Mouse (Mus musculus) liver, embryonic 14.5 days (tissue): Measurements from ENCODE around the gene Disc1. TPM values are rescaled to one million over a fixed set of nuclear protein-coding genes. Genes with fewer than 3 reads are reported as not detected.

ENCODE experiments used
- ATAC-seq: fragments of 200-750 bp; cut with Nextera tagmentation; 2 replicates; pipeline ENCODE4 v1.8.0; 2017; ENCODE audit warnings: moderate number of reproducible peaks, mild to moderate bottlenecking, moderate library complexity; ENCODE audit not compliant: insufficient read depth
- DNase-seq, 3 experiments: peaks; one replicate each; pipeline ENCODE4 v3.0.0-alpha.2; 2012 to 2013; ENCODE audit warnings: low read depth in 3 of 3, low spot score in 3 of 3
- H3K27ac ChIP-seq: fragments of 300-500 bp; sonication (generic); 2 replicates; pipeline ENCODE4 v1.5.1; 2014; ENCODE audit warnings: moderate library complexity, mild to moderate bottlenecking, control low read depth, inconsistent platforms
- H3K27me3 ChIP-seq: fragments of 300-500 bp; sonication (generic); 2 replicates; pipeline ENCODE4 v1.6.1; 2014; ENCODE audit warnings: mild to moderate bottlenecking, low read length, moderate library complexity; ENCODE audit not compliant: control insufficient read depth, insufficient read depth
- H3K36me3 ChIP-seq: fragments of 300-500 bp; sonication (generic); replicated peaks from 2 replicates; pipeline ENCODE4 v1.6.1; 2014; ENCODE audit warnings: low read depth; ENCODE audit not compliant: control insufficient read depth, insufficient read depth
- H3K4me1 ChIP-seq, 2 experiments: fragments of 200-500 bp in 1 of 2; fragments of 300-500 bp in 1 of 2; sonication (generic) in 1 of 2; replicated peaks; 2 replicates each; pipeline ENCODE4 v1.6.1; 2012 to 2014; ENCODE audit warnings: antibody characterized with exemption in 1 of 2, inconsistent platforms in 1 of 2, low read length in 1 of 2; ENCODE audit not compliant: control insufficient read depth in 2 of 2, insufficient read depth in 2 of 2
- H3K4me2 ChIP-seq: fragments of 300-500 bp; sonication (generic); 2 replicates; pipeline ENCODE4 v1.6.1; 2014; ENCODE audit warnings: low read depth, mild to moderate bottlenecking, control low read depth, moderate library complexity
- H3K4me3 ChIP-seq, 2 experiments: fragments of 200-500 bp in 1 of 2; fragments of 300-500 bp in 1 of 2; sonication (generic) in 1 of 2; 2 replicates each; pipeline ENCODE4 v1.5.1; 2012 to 2014; ENCODE audit warnings: low read depth in 2 of 2, low read length in 2 of 2, mild to moderate bottlenecking in 2 of 2, control low read depth in 1 of 2, inconsistent platforms in 1 of 2, moderate library complexity in 1 of 2; ENCODE audit not compliant: insufficient read depth in 1 of 2
- H3K9ac ChIP-seq: fragments of 300-500 bp; sonication (generic); replicated peaks from 2 replicates; pipeline ENCODE4 v1.6.1; 2014; ENCODE audit warnings: mild to moderate bottlenecking, control low read depth, moderate library complexity
- H3K9me3 ChIP-seq: fragments of 300-500 bp; sonication (generic); 2 replicates; pipeline ENCODE4 v1.6.1; 2016; ENCODE audit warnings: low read length, mixed read lengths; ENCODE audit not compliant: control insufficient read depth
- CTCF ChIP-seq: IDR thresholded peaks from 2 replicates; pipeline ENCODE4 v1.5.1; 2016; ENCODE audit warnings: antibody characterized with exemption, low read depth, control low read depth
- EP300 ChIP-seq: IDR thresholded peaks from 2 replicates; pipeline ENCODE4 v1.6.1; 2016; ENCODE audit warnings: antibody characterized with exemption, low read depth
- WGBS: fragments of 180-500 bp; shearing (Covaris S2); extraction: QIAGEN DNeasy Blood & Tissue Kit; methylation state at CpG from one replicate; pipeline ENCODE4 v1.1.7; 2014; ENCODE audit not compliant: insufficient replicate concordance; 5-methylcytosine and 5-hydroxymethylcytosine counted together
- polyA plus RNA-seq, 2 experiments: library from polyadenylated mRNA; depleted of rRNA in 1 of 2; stranded (reverse) in 1 of 2; unstranded in 1 of 2; fragments of >200 nt; fragmentation: Nextera tagmentation in 1 of 2; extraction: Ambion mirVana in 1 of 2; gene quantifications; 2 replicates each; pipeline versions ENCODE4 v1.2.1 to v1.2.3; 2012 to 2014

The Disc1 gene
- polyA plus RNA-seq, 2 experiments, result 0.11 to 0.17 TPM

DNA sequence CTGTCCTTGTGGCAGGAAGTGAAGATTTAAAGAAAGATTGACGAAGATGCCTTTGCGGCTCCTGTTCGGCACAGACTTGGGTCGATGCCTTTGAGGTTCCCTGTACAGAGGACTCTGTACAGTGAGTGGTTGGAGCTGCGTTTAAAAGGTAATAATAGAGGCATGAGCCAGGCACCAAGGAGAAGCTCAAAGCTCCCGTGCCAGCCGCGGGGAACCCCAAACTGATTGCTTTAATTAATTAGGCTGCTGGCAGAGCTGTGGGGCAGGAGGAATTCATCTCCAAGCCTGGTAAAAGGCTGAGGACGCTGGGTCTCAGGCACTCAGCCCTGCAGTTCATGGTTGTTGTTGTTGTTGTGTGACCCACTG lies 130.4 kb downstream of the Disc1 start:
- no peak overlapping the region for H3K4me3 ChIP-seq
- no peak overlapping the region for H3K4me2 ChIP-seq
- ATAC-seq, result no peak
- no peak overlapping the region for H3K9ac ChIP-seq
- H3K27me3 ChIP-seq, result no peaks in the 10 kb centered on the region
- TF ChIP-seq EP300 (no peak), CTCF (no peak)
- H3K9me3 ChIP-seq, result no peaks in the 10 kb centered on the region
- no peak overlapping the region for H3K27ac ChIP-seq
- H3K4me1 ChIP-seq, result 0 out of 4 replicates have a peak, but pooled peaks cover 0 to 2% of the 10 kb centered on the region in 2 experiments
- 64% methylated on average over 9 of the region's 9 CpGs for WGBS
- DNase-seq, result no peak
- H3K36me3 ChIP-seq, result no peaks in the 10 kb centered on the region

DNA sequence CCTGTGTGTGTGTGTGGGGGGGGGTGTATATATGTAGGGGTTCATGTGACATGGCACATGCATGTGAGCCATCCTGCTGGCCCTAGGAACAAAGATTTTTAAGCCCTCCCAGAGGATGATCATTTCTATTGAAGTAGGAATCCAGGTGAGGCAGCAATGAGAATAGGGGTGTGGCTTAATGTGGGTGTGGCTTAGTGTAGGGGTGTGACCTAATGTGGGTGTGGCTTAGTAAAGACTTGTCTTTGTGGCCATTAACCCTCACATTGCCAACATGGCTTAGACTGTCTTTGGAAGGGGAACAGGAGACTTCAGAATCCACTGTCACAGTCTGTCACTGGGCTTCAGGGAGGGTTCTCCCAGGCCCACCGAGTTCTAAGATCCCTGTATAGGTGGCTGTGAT lies 130.9 kb downstream of the Disc1 start:
- WGBS, result 74% methylated on average over 1 of the region's 1 CpGs
- Histone ChIP-seq H3K27me3 (no peaks in the 10 kb centered on the region), H3K9ac (no peak overlapping the region), H3K36me3 (no peaks in the 10 kb centered on the region), H3K4me2 (no peak overlapping the region), H3K27ac (no peak overlapping the region), H3K4me1 (0 out of 4 replicates have a peak, but pooled peaks cover 0 to 2% of the 10 kb centered on the region in 2 experiments), H3K4me3 (no peak overlapping the region), H3K9me3 (no peaks in the 10 kb centered on the region)
- DNase-seq (no peak), ATAC-seq (no peak)
- TF ChIP-seq EP300 (no peak), CTCF (no peak)

DNA sequence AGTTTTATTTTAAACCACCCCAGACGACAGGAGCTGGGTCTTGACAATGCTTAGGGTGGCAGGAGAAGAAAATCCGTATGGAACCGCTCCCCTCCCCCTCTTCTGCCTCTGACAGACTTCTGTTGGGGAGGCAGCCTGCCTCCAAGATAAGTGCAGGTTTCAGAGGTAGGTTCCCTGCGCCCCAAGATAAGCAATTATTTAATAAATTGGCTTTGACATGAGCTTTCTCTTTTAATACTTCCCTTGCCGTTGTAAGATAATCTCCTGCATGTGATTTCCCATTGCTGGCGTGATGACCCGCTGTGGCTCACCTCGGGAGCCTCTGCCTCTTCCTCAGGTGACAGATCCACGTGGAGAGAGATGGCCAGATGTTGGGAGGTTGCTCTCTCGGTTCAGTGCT lies 133.0 kb downstream of the Disc1 start:
- Histone ChIP-seq H3K27me3 (no peaks in the 10 kb centered on the region), H3K4me1 (0 out of 4 replicates have a peak, but pooled peaks cover 0 to 2% of the 10 kb centered on the region in 2 experiments), H3K4me3 (no peak overlapping the region), H3K9ac (no peak overlapping the region), H3K36me3 (no peaks in the 10 kb centered on the region), H3K9me3 (no peaks in the 10 kb centered on the region), H3K4me2 (no peak overlapping the region), H3K27ac (no peak overlapping the region)
- DNase-seq, result no peak
- ATAC-seq, result no peak
- WGBS, result 15% methylated on average over 10 of the region's 10 CpGs
- TF ChIP-seq CTCF (no peak), EP300 (no peak)

DNA sequence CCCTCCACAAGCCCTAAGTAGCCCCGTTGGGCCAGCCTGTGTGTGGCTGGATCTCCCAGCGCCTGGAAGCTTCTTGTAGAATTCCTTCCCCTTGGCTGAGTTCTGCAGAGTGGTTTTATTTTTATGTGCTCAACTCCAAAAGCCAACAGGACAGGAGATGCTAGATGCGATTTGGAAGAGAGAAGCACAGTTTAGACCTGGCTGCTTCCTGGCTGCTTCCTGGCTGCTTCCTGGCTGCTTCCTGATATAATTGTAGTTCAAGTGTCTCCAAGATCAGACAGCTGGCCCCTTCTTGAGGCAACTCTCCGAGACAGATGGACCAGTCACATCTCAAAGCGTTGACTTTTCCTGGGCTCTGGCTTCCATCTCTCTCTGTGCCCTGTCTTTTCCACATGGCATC lies 139.7 kb downstream of the Disc1 start:
- H3K27me3 ChIP-seq, result no peaks in the 10 kb centered on the region
- no peaks in the 10 kb centered on the region for H3K4me1 ChIP-seq
- TF ChIP-seq CTCF (no peak), EP300 (no peak)
- no peak for DNase-seq
- H3K27ac ChIP-seq, result no peak overlapping the region
- 61% methylated on average over 5 of the region's 5 CpGs for WGBS
- H3K4me2 ChIP-seq, result no peak overlapping the region
- no peaks in the 10 kb centered on the region for H3K9me3 ChIP-seq
- ATAC-seq, result no peak
- no peak overlapping the region for H3K4me3 ChIP-seq
- H3K9ac ChIP-seq, result no peak overlapping the region
- H3K36me3 ChIP-seq, result no peaks in the 10 kb centered on the region

DNA sequence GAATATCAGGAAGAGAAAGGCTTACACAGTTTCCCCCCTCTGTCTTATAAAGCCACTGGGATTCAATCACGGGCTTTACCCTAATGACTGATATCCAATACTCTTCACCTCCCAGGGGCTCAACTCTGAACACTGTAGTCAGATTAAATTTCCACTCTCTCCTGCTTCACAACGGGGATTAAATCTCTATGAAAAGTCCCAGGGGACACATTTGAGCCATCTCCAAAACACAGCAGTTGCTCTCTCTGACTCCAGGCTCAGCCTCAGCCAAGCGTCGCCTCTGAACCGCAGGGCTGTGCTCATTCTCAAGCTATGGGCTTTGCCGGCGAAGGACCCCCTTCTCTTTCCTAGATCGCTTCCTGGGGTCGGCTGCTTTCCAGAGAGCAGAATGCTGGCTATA lies 141.1 kb downstream of the Disc1 start:
- no peak overlapping the region for H3K9ac ChIP-seq
- no peaks in the 10 kb centered on the region for H3K9me3 ChIP-seq
- 72% methylated on average over 9 of the region's 9 CpGs for WGBS
- no peak overlapping the region for H3K27ac ChIP-seq
- no peak for TF ChIP-seq CTCF
- TF ChIP-seq EP300, result no peak
- no peaks in the 10 kb centered on the region for H3K27me3 ChIP-seq
- peaks cover 0 to 3% of the 10 kb centered on the region in 2 experiments; a peak in 2 of 4 replicates for H3K4me1 ChIP-seq
- H3K36me3 ChIP-seq, result no peaks in the 10 kb centered on the region
- H3K4me3 ChIP-seq, result no peak overlapping the region
- DNase-seq (no peak), ATAC-seq (no peak)
- no peak overlapping the region for H3K4me2 ChIP-seq
